Mouse (Mus musculus) MEL (cell line): ENCODE results near the gene Klf13.

Source experiments
- EP300 ChIP-seq, 2 experiments: IDR thresholded peaks; 2 replicates each; pipeline ENCODE4 v1.6.1; 2011; ENCODE audit warnings: improper control_type of control experiment in 2 of 2, low read length in 2 of 2, low read depth in 1 of 2, mild to moderate bottlenecking in 1 of 2
- POLR2A ChIP-seq, 2 experiments: IDR thresholded peaks; 2 replicates each; pipeline ENCODE4 v1.6.1; 2011 to 2012; ENCODE audit warnings: low read length in 2 of 2, mild to moderate bottlenecking in 2 of 2, control low read depth in 1 of 2, improper control_type of control experiment in 1 of 2, low read depth in 1 of 2, moderate library complexity in 1 of 2; ENCODE audit not compliant: control insufficient read depth in 1 of 2, insufficient read depth in 1 of 2, poor library complexity in 1 of 2
- SIN3A ChIP-seq: IDR thresholded peaks from 2 replicates; pipeline ENCODE4 v1.6.1; 2012; ENCODE audit warnings: low read length, improper control_type of control experiment, inconsistent platforms

DNA sequence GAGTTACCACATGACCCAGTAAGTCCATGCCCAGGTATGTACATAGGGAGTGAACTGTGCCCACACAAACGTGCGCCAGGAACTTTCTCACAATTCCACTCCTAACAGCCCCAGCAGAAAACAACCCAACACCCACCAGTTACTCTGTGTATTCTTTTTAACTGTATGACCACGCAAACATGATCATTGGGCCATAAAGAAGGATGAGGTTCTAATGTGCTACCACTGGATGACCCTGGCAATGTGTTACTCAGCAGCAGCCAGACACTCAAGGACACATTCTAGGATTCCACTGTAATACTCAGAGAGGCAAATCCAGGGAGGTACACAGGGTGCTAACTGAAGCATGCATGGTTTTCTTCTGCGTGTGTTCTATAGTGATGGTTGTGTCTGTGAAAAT is 72.8 kb downstream of the Klf13 start:
- TF ChIP-seq EP300 (IDR thresholded peaks at IDR 0.05; ENCODE audit: low read depth in 1 of 2, low read length in 2 of 2) (no peak), POLR2A (IDR thresholded peaks at IDR 0.05; ENCODE audit: control insufficient read depth in 1 of 2, insufficient read depth in 1 of 2, low read depth in 1 of 2, low read length in 2 of 2, poor library complexity in 1 of 2) (no peak), SIN3A (no peak)
